Mouse (Mus musculus) heart, postnatal 0 days (tissue): ENCODE data around the gene Gm7879. TPM values are rescaled to one million over a fixed set of nuclear protein-coding genes. Genes with fewer than 3 reads are reported as not detected.

ENCODE experiments used
- ATAC-seq: fragments of 200-750 bp; cut with Nextera tagmentation; 2 replicates; pipeline ENCODE4 v1.8.0; 2017; ENCODE audit warnings: low read depth, moderate number of reproducible peaks, moderate library complexity; ENCODE audit not compliant: insufficient read depth
- DNase-seq: peaks from one replicate; pipeline ENCODE4 v3.0.0-alpha.2; 2016; ENCODE audit warnings: low spot score
- H3K27ac ChIP-seq: fragments of 300-500 bp; sonication (generic); 2 replicates; pipeline ENCODE4 v1.5.1; 2014; ENCODE audit warnings: low read depth, mild to moderate bottlenecking
- H3K27me3 ChIP-seq: fragments of 300-500 bp; sonication (generic); 2 replicates; pipeline ENCODE4 v1.6.1; 2014; ENCODE audit warnings: low read length, mixed read lengths; ENCODE audit not compliant: control insufficient read depth, insufficient read depth
- H3K36me3 ChIP-seq: fragments of 300-500 bp; sonication (generic); replicated peaks from 2 replicates; pipeline ENCODE4 v1.6.1; 2014; ENCODE audit warnings: low read length, mixed read lengths; ENCODE audit not compliant: control insufficient read depth, insufficient read depth
- H3K4me1 ChIP-seq: fragments of 300-500 bp; sonication (generic); 2 replicates; pipeline ENCODE4 v1.6.1; 2014; ENCODE audit warnings: antibody characterized with exemption; ENCODE audit not compliant: control insufficient read depth, insufficient read depth
- H3K4me2 ChIP-seq: fragments of 300-500 bp; sonication (generic); 2 replicates; pipeline ENCODE4 v1.6.1; 2014; ENCODE audit warnings: low read depth, mild to moderate bottlenecking, low read length, moderate library complexity
- H3K4me3 ChIP-seq: fragments of 300-500 bp; sonication (generic); 2 replicates; pipeline ENCODE4 v1.5.1; 2014; ENCODE audit warnings: low read depth, low read length
- H3K9ac ChIP-seq: fragments of 300-500 bp; sonication (generic); replicated peaks from 2 replicates; pipeline ENCODE4 v1.6.1; 2014; ENCODE audit warnings: low read depth, low read length, mixed read lengths
- H3K9me3 ChIP-seq: fragments of 300-500 bp; sonication (generic); replicated peaks from 2 replicates; pipeline ENCODE4 v1.6.1; 2016; ENCODE audit warnings: low read length; ENCODE audit not compliant: control insufficient read depth
- CTCF ChIP-seq: IDR thresholded peaks from 2 replicates; pipeline ENCODE4 v1.5.1; 2016; ENCODE audit warnings: antibody characterized with exemption, control low read depth, low read depth
- EP300 ChIP-seq: IDR thresholded peaks from 2 replicates; pipeline ENCODE4 v1.6.1; 2016; ENCODE audit warnings: antibody characterized with exemption, low read depth
- WGBS: fragments of 180-500 bp; shearing (Covaris S2); extraction: QIAGEN DNeasy Blood & Tissue Kit; methylation state at CpG from one replicate; pipeline ENCODE4 v1.1.7; 2014; 5-methylcytosine and 5-hydroxymethylcytosine counted together
- polyA plus RNA-seq: library from polyadenylated mRNA; unstranded; fragments of >200 nt; fragmentation: Nextera tagmentation; extraction: Ambion mirVana; gene quantifications from 2 replicates; pipeline ENCODE4 v1.2.1, GENCODE M21; 2015
- total RNA-seq: library from RNA; depleted of rRNA; stranded (reverse); fragments of >200 nt; gene quantifications from 2 replicates; pipeline ENCODE4 v1.2.3, GENCODE M21; 2014; ENCODE audit warnings: low replicate concordance

The Gm7879 gene
- total and polyA plus RNA-seq, 2 experiments from 2014 or later = not detected

DNA sequence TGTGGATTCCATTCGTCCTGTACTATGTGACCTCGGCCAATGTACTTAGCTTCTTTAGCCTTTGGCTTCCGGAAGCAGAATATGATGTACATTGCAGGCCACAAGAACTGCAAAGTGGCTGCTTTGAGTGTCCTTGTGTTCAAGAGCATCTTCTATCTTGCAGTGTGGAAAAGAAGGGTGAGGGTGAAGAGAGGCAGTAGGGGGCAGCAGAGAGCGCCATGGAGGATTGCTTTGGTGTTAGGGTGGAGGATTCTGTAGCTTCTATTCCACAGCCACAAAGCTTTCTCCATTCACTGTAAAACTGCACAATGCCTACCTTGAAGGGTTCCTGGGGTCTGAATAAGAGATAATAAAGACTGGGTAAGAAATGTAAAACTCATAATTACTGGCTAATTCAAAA, 11.0 kb downstream of the Gm7879 start:
- Histone ChIP-seq H3K9me3 (no peaks in the 10 kb centered on the region), H3K36me3 (no peaks in the 10 kb centered on the region), H3K27me3 (no peaks in the 10 kb centered on the region), H3K4me3 (no peak overlapping the region), H3K4me1 (no peaks in the 10 kb centered on the region), H3K27ac (no peak overlapping the region), H3K4me2 (no peak overlapping the region), H3K9ac (no peak overlapping the region)
- DNase-seq (peak; percentile 6), ATAC-seq (no peak)
- TF ChIP-seq EP300 (no peak), CTCF (peak; percentile 74)
- WGBS = 25% methylated on average over 4 of the region's 4 CpGs

DNA sequence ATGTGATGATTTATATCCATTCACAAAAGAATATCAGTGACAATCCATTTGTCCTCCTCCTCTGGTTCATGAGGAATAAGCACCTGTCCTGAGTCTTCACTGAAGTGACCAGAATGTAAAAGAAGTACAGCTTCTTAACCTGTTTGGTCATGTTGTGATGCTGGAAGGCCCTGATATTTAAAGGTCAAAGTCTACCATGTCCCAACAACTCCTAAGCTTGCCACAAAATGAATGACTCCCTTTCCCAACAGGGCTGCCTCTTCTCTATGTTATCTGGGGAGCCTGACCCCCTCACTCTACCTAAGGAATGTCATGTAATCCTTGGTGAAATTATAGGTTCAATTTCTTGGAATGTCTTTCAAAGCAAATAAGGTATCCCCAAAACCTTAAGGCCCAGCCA, 14.8 kb downstream of the Gm7879 start:
- Histone ChIP-seq H3K4me1 (no peaks in the 10 kb centered on the region), H3K27me3 (no peaks in the 10 kb centered on the region), H3K36me3 (no peaks in the 10 kb centered on the region), H3K4me2 (no peak overlapping the region), H3K27ac (no peak overlapping the region), H3K4me3 (no peak overlapping the region), H3K9ac (no peak overlapping the region), H3K9me3 (no peaks in the 10 kb centered on the region)
- DNase-seq (no peak), ATAC-seq (no peak)
- TF ChIP-seq CTCF (no peak), EP300 (no peak)

DNA sequence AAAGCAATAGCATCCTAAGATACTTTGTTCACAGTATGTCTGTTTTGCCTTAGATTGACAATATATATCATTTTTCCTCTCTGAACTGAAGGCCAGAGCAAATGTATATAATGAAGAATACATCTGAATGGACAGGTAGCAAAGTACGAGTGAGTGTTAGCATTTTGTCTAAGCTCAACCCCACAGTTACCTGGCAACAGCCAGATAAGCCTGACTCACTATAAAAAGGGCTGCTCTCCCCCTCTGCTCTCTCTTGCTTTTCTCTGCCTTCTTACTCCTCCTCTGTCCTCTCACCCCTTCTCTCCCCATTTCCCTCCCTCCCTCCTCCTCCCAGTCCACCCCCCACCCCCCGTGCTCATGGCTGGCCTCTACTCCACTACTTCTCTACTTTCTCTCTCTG, 20.3 kb downstream of the Gm7879 start:
- no peaks in the 10 kb centered on the region for H3K36me3 ChIP-seq
- ATAC-seq = no peak
- H3K4me3 ChIP-seq = no peak overlapping the region
- H3K9ac ChIP-seq = no peak overlapping the region
- TF ChIP-seq EP300 (no peak), CTCF (no peak)
- H3K4me1 ChIP-seq = no peaks in the 10 kb centered on the region
- no peak for DNase-seq
- H3K9me3 ChIP-seq = no peaks in the 10 kb centered on the region
- H3K27ac ChIP-seq = no peak overlapping the region
- no peak overlapping the region for H3K4me2 ChIP-seq
- WGBS = 35% methylated on average over 2 of the region's 2 CpGs
- no peaks in the 10 kb centered on the region for H3K27me3 ChIP-seq

DNA sequence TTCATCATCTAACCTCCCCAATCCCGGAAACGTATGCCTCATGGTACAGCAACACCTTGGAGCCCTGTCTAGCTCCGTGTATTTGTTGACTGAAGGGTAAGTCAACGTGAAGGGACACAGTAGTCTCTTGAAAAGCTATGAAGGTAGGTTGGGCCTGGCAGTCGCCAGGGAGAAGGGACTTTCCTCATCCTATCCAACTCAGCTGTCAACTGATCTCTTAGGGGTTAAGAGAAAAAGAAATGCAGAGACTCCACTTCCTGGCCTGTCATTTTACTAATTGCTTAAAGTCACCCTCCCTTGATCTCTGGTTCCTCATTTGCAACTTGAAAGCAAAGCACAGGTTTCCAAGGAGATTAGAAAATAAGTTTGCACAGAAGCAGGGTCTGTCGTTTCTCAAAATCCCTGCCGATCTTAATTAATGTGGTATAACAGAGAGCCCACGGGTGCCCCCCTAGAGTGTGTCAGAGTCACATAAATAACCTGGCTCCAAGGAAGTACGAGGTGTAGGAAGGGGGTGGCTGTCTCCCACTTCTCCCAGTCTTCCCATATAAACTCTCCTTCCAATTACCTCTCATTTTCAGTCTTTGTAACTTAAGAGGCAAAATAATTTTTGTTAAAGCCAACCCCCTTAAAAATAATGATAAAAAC, 34.5 kb downstream of the Gm7879 start:
- Histone ChIP-seq H3K9ac (no peak overlapping the region), H3K36me3 (no peaks in the 10 kb centered on the region), H3K4me2 (peak overlapping the region; percentile 63), H3K27me3 (no peaks in the 10 kb centered on the region), H3K4me1 (peaks cover 16% of the 10 kb centered on the region), H3K4me3 (no peak overlapping the region), H3K9me3 (no peaks in the 10 kb centered on the region), H3K27ac (no peak overlapping the region)
- 50% methylated on average over 9 of the region's 9 CpGs for WGBS
- ATAC-seq = no peak
- DNase-seq = peak; percentile 5
- TF ChIP-seq EP300 (no peak), CTCF (no peak)

DNA sequence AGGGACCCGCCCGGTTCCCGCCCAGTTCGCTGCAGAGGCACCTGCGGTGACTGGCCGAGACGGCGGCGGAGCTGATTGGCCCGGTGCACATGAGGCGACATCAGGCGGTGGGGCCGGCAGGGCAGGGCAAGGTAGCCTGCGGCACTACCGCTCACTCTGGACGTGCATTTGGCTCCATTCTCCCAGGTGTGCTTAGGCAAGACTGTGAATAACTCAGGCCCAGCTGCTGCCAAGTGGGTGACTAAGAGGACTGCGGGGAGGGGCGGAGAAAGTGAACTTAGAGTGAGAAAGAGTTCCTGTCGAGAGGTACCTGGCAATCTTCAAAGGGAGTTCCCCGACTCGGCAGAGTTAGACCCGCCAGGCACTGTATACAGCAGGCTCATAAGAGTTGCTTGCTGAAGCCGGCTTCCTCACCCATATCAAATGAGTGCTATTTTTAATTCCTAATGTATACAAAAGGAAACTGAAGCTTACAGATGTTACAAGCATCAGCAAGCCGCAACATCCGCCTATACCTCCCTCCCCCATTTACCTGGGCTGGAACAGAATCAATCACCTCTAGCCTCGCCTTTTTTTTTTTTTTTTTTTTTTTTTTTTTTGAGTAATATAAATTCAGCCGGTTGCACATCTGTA, 35.3 kb downstream of the Gm7879 start:
- WGBS = 2% methylated on average over 27 of the region's 27 CpGs
- Histone ChIP-seq H3K36me3 (no peaks in the 10 kb centered on the region), H3K4me3 (peak overlapping the region; percentile 41), H3K4me1 (peaks cover 16% of the 10 kb centered on the region), H3K27ac (no peak overlapping the region), H3K4me2 (peak overlapping the region; percentile 63), H3K9me3 (no peaks in the 10 kb centered on the region), H3K9ac (peak overlapping the region; percentile 43; the same call in 1 of the 2 replicates), H3K27me3 (no peaks in the 10 kb centered on the region)
- ATAC-seq (peak; percentile 39; the same call in 1 of the 2 replicates), DNase-seq (peak; percentile 21)
- no peak for TF ChIP-seq CTCF
- no peak for TF ChIP-seq EP300
